Mouse (Mus musculus) MEL (cell line): ENCODE data around the gene Ankrd16. TPM values are rescaled to one million over a fixed set of nuclear protein-coding genes. Genes with fewer than 3 reads are reported as not detected.

Source experiments
- DNase-seq: peaks from one replicate; pipeline ENCODE4 v3.0.0; 2011; ENCODE audit warnings: low read depth, low spot score
- H3K27ac ChIP-seq: 2 replicates; pipeline ENCODE4 v1.5.1; 2012; ENCODE audit warnings: low read depth, mild to moderate bottlenecking, control low read depth, low read length, moderate library complexity; ENCODE audit not compliant: control insufficient read depth
- H3K27me3 ChIP-seq, 2 experiments: fragments of 150-350 bp in 1 of 2; sonication (generic) in 1 of 2; 2 replicates each; pipeline ENCODE4 v1.6.1; 2012; ENCODE audit warnings: low read length in 2 of 2, mild to moderate bottlenecking in 2 of 2, improper control_type of control experiment in 1 of 2, moderate library complexity in 1 of 2; ENCODE audit not compliant: insufficient read depth in 2 of 2, control insufficient read depth in 1 of 2
- H3K36me3 ChIP-seq, 2 experiments: 2 replicates each; pipeline ENCODE4 v1.6.1; 2012 to 2014; ENCODE audit warnings: low read length in 2 of 2, improper control_type of control experiment in 1 of 2, inconsistent platforms in 1 of 2, mild to moderate bottlenecking in 1 of 2; ENCODE audit not compliant: insufficient read depth in 2 of 2, control insufficient read depth in 1 of 2
- H3K4me1 ChIP-seq, 2 experiments: fragments of 150-350 bp in 1 of 2; sonication (generic) in 1 of 2; 2 replicates each; pipeline ENCODE4 v1.6.1; 2012; ENCODE audit warnings: low read length in 2 of 2, improper control_type of control experiment in 1 of 2, mild to moderate bottlenecking in 1 of 2; ENCODE audit not compliant: insufficient read depth in 2 of 2, control insufficient read depth in 1 of 2
- H3K4me3 ChIP-seq, 2 experiments: fragments of 150-350 bp in 1 of 2; sonication (generic) in 1 of 2; 2 replicates each; pipeline ENCODE4 v1.5.1; 2012; ENCODE audit warnings: low read depth in 2 of 2, low read length in 2 of 2, mild to moderate bottlenecking in 2 of 2, moderate library complexity in 2 of 2, control low read depth in 1 of 2, improper control_type of control experiment in 1 of 2; ENCODE audit not compliant: control insufficient read depth in 1 of 2, insufficient read depth in 1 of 2
- H3K79me2 ChIP-seq: 2 replicates; pipeline ENCODE4 v1.6.1; 2012; ENCODE audit warnings: mild to moderate bottlenecking, low read length, moderate library complexity; ENCODE audit not compliant: control insufficient read depth, poor library complexity, insufficient read depth
- H3K9ac ChIP-seq: 2 replicates; pipeline ENCODE4 v1.6.1; 2012; ENCODE audit warnings: low read depth, mild to moderate bottlenecking, control low read depth, low read length, moderate library complexity; ENCODE audit not compliant: control insufficient read depth, poor library complexity, severe bottlenecking
- H3K9me3 ChIP-seq: fragments of 150-350 bp; sonication (generic); replicated peaks from 2 replicates; pipeline ENCODE4 v1.6.1; 2012; ENCODE audit warnings: mild to moderate bottlenecking, low read length, improper control_type of control experiment, moderate library complexity; ENCODE audit not compliant: insufficient read depth
- BHLHE40 ChIP-seq: IDR thresholded peaks from 2 replicates; pipeline ENCODE4 v1.6.1; 2012; ENCODE audit warnings: low read depth, mild to moderate bottlenecking, inconsistent platforms, low read length, improper control_type of control experiment, borderline replicate concordance
- CHD2 ChIP-seq: IDR thresholded peaks from 2 replicates; pipeline ENCODE4 v1.6.1; 2011; ENCODE audit warnings: low read length, improper control_type of control experiment
- ELF1 ChIP-seq: IDR thresholded peaks from 2 replicates; pipeline ENCODE4 v1.6.1; 2014; ENCODE audit warnings: low read depth, mild to moderate bottlenecking, inconsistent platforms, low read length, improper control_type of control experiment, moderate library complexity
- EP300 ChIP-seq, 2 experiments: IDR thresholded peaks; 2 replicates each; pipeline ENCODE4 v1.6.1; 2011; ENCODE audit warnings: improper control_type of control experiment in 2 of 2, low read length in 2 of 2, low read depth in 1 of 2, mild to moderate bottlenecking in 1 of 2
- ETS1 ChIP-seq: IDR thresholded peaks from 2 replicates; pipeline ENCODE4 v1.6.1; 2012; ENCODE audit warnings: low read depth, mild to moderate bottlenecking, inconsistent platforms, low read length, improper control_type of control experiment, moderate library complexity
- HCFC1 ChIP-seq: IDR thresholded peaks from 2 replicates; pipeline ENCODE4 v1.6.1; 2012; ENCODE audit warnings: low read depth, mild to moderate bottlenecking, inconsistent platforms, low read length, improper control_type of control experiment, moderate library complexity
- KAT2A ChIP-seq: conservative IDR thresholded peaks from 2 replicates; pipeline ENCODE4 v1.6.1; 2012; ENCODE audit warnings: low read depth, low read length, improper control_type of control experiment, inconsistent platforms
- MAX ChIP-seq: IDR thresholded peaks from 2 replicates; pipeline ENCODE4 v1.6.1; 2011; ENCODE audit warnings: low read length, improper control_type of control experiment
- MEF2A ChIP-seq: IDR thresholded peaks from 2 replicates; pipeline ENCODE4 v1.6.1; 2014; ENCODE audit warnings: low read depth, mild to moderate bottlenecking, inconsistent platforms, low read length, improper control_type of control experiment; ENCODE audit not compliant: poor library complexity, insufficient replicate concordance, severe bottlenecking; ENCODE audit errors: extremely low read depth
- MXI1 ChIP-seq: IDR thresholded peaks from 2 replicates; pipeline ENCODE4 v1.6.1; 2011; ENCODE audit warnings: mild to moderate bottlenecking, low read depth, low read length, improper control_type of control experiment
- MYB ChIP-seq: IDR thresholded peaks from 2 replicates; pipeline ENCODE4 v1.6.1; 2011; ENCODE audit warnings: mild to moderate bottlenecking, low read depth, low read length, improper control_type of control experiment
- NRF1 ChIP-seq: IDR thresholded peaks from 2 replicates; pipeline ENCODE4 v1.6.1; 2014; ENCODE audit warnings: low read depth, mild to moderate bottlenecking, inconsistent platforms, low read length, improper control_type of control experiment, moderate library complexity; ENCODE audit not compliant: poor library complexity, insufficient read depth, severe bottlenecking
- RAD21 ChIP-seq: IDR thresholded peaks from 2 replicates; pipeline ENCODE4 v1.6.1; 2011; ENCODE audit warnings: mild to moderate bottlenecking, low read depth, low read length, improper control_type of control experiment
- TAL1 ChIP-seq: IDR thresholded peaks from 2 replicates; pipeline ENCODE4 v1.6.1; 2012; ENCODE audit warnings: mild to moderate bottlenecking, inconsistent platforms, low read length, moderate library complexity, mixed read lengths
- TBP ChIP-seq: IDR thresholded peaks from 2 replicates; pipeline ENCODE4 v1.8.0; 2011; ENCODE audit warnings: low read depth, low read length, improper control_type of control experiment
- TCF12 ChIP-seq: IDR thresholded peaks from 2 replicates; pipeline ENCODE4 v1.6.1; 2014; ENCODE audit warnings: low read depth, mild to moderate bottlenecking, inconsistent platforms, low read length, improper control_type of control experiment, moderate library complexity
- polyA plus RNA-seq, 2 experiments: library from polyadenylated mRNA; stranded (reverse) in 1 of 2; unstranded in 1 of 2; fragments of >175 nt in 1 of 2; fragments of >200 nt in 1 of 2; gene quantifications; 2 replicates each; pipeline versions ENCODE4 v1.2.1 to v1.2.4; 2012; ENCODE audit warnings: low replicate concordance in 2 of 2, low read depth in 1 of 2; ENCODE audit not compliant: insufficient read length in 2 of 2, insufficient read depth in 1 of 2, missing spikeins in 1 of 2
- total RNA-seq: library from RNA; depleted of rRNA; stranded (reverse); fragments of 300-350 nt; gene quantifications from 2 replicates; pipeline ENCODE4 v1.2.3, GENCODE M21; 2012

The Ankrd16 gene
- total and polyA plus RNA-seq, 3 experiments: 12.9 to 23.5 TPM; not detected in 1

DNA sequence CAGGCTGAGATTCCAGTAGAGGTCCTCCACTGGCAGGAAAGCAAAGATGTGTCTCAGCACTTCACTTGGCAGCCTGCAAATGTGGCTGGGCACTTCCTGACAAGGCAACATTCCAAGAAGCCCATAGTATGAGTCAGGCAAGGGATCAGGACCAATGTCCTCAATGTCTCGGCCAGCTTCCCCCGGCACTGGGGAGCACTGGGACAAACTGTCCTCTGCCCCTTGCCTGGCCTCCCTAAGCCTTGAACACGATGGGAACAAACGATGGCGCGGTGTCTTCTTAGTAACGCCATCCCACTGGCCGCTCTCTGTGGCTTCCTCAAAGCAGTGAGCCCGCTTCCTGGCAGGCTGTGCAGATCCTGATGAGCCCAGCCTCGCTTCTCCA lies 10.5 kb upstream of the Ankrd16 start:
- no peak for DNase-seq
- Histone ChIP-seq H3K9ac (no peak overlapping the region), H3K27ac (no peak overlapping the region), H3K4me3 (no peak overlapping the region), H3K27me3 (no peaks in the 10 kb centered on the region), H3K9me3 (no peaks in the 10 kb centered on the region), H3K4me1 (no peaks in the 10 kb centered on the region), H3K79me2 (peaks cover 2% of the 10 kb centered on the region; the same call in 1 of the 2 replicates), H3K36me3 (peaks cover 2 to 8% of the 10 kb centered on the region in 2 experiments; a peak in 3 of 4 replicates)
- TF ChIP-seq BHLHE40 (no peak), KAT2A (no peak), HCFC1 (no peak)

DNA sequence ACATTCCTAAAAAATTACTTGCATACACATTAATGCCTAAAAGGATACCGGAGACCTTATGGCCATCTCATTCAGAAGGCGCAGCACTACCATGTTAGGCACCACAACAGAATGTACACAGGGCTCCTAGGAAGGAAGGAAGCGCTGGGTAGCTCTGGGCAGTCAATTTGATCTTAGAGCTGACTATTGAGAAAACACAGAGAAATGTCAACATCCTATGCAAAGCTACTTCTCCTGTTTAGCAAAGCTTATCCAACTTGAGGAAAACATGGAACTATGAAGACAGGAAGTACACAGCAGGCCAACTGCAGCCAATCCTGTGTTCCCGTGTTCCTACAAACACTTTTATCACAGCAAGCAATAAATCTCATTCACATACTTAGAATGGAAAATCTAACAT lies 6.0 kb upstream of the Ankrd16 start:
- TF ChIP-seq EP300 (IDR thresholded peaks at IDR 0.05; ENCODE audit: low read depth in 1 of 2, low read length in 2 of 2): no peak
- TF ChIP-seq TCF12: no peak
- TF ChIP-seq ELF1: no peak
- TF ChIP-seq CHD2: no peak
- TF ChIP-seq TAL1: no peak
- no peak for TF ChIP-seq NRF1
- no peak for TF ChIP-seq RAD21
- TF ChIP-seq MAX: no peak
- no peak for TF ChIP-seq MXI1
- TF ChIP-seq MEF2A: no peak
- TF ChIP-seq ETS1: no peak
- TF ChIP-seq MYB: no peak
- no peak for TF ChIP-seq TBP
- TF ChIP-seq, all 39 proteins: peak for 0

More for the DNA sequence above, 6.0 kb upstream of the Ankrd16 start:
- H3K4me3 ChIP-seq: no peak overlapping the region
- no peak overlapping the region for H3K9ac ChIP-seq
- no peak overlapping the region for H3K27ac ChIP-seq
- H3K36me3 ChIP-seq: peaks cover 3 to 4% of the 10 kb centered on the region in 2 experiments
- no peak for DNase-seq
- no peaks in the 10 kb centered on the region for H3K27me3 ChIP-seq
- H3K4me1 ChIP-seq: no peaks in the 10 kb centered on the region
- no peaks in the 10 kb centered on the region for H3K9me3 ChIP-seq
- peaks cover 4% of the 10 kb centered on the region; the same call in 1 of the 2 replicates for H3K79me2 ChIP-seq
